Mouse (Mus musculus): Measurements from ENCODE around the gene Rufy3. TPM values are rescaled to one million over a fixed set of nuclear protein-coding genes. Genes with fewer than 3 reads are reported as not detected.

The Rufy3 gene
- polyA plus RNA-seq, 1 experiment, result 5.1 TPM

- no peak overlapping the region for H3K4me3 ChIP-seq (ENCODE audit: insufficient read depth, low read depth, low read length)
- H3K27ac ChIP-seq (replicated peaks; ENCODE audit: low read depth, low read length), result no peak overlapping the region
These were observed 134.5 kb downstream of the Rufy3 start for GRCm38 (mm10) chr5:88699251-88699913.

More at GRCm38 (mm10) chr5:88699251-88699913, 134.5 kb downstream of the Rufy3 start:
- H3K4me1 ChIP-seq (ENCODE audit: control insufficient read depth, insufficient read depth, insufficient read length, low read length), result no peaks in the 10 kb centered on the region

Other genes with a start within 250 kb of the Rufy3 start
- not detected in 2 replicates for gene Prol1, start 247.7 kb upstream of the Rufy3 start, polyA plus RNA-seq (2012; ENCODE audit: insufficient read depth, insufficient read length, missing spikeins)
- not detected in 2 replicates for gene Amtn, start 188.9 kb upstream of the Rufy3 start, polyA plus RNA-seq (2012; ENCODE audit: insufficient read depth, insufficient read length, missing spikeins)
- gene Ambn, start 109.0 kb upstream of the Rufy3 start, polyA plus RNA-seq (2012; ENCODE audit: insufficient read depth, insufficient read length, missing spikeins), result not detected in 2 replicates
- not detected in 2 replicates for gene Enam, start 77.1 kb upstream of the Rufy3 start, polyA plus RNA-seq (2012; ENCODE audit: insufficient read depth, insufficient read length, missing spikeins)
- 1.1 and 1.7 TPM in 2 replicates for gene Jchain, start 37.1 kb upstream of the Rufy3 start, polyA plus RNA-seq (2012; ENCODE audit: insufficient read depth, insufficient read length, missing spikeins)
- gene Utp3, start 10.6 kb upstream of the Rufy3 start, polyA plus RNA-seq (2012; ENCODE audit: insufficient read depth, insufficient read length, missing spikeins), result 20.9 and 26.2 TPM in 2 replicates
- 141 and 153 TPM in 2 replicates for gene Grsf1, start 111.1 kb downstream of the Rufy3 start, polyA plus RNA-seq (2012; ENCODE audit: insufficient read depth, insufficient read length, missing spikeins)
- gene Mob1b, start 155.8 kb downstream of the Rufy3 start, polyA plus RNA-seq (2012; ENCODE audit: insufficient read depth, insufficient read length, missing spikeins), result 13.9 and 26.0 TPM in 2 replicates
- 4.4 and 4.5 TPM in 2 replicates for gene Dck, start 200.0 kb downstream of the Rufy3 start, polyA plus RNA-seq (2012; ENCODE audit: insufficient read depth, insufficient read length, missing spikeins)